Mouse (Mus musculus): ENCODE results near the gene Rnpep. TPM values are rescaled to one million over a fixed set of nuclear protein-coding genes. Genes with fewer than 3 reads are reported as not detected.

Rnpep gene
- polyA plus RNA-seq, 1 experiment from 2014 or later: 93.5 TPM

DNA sequence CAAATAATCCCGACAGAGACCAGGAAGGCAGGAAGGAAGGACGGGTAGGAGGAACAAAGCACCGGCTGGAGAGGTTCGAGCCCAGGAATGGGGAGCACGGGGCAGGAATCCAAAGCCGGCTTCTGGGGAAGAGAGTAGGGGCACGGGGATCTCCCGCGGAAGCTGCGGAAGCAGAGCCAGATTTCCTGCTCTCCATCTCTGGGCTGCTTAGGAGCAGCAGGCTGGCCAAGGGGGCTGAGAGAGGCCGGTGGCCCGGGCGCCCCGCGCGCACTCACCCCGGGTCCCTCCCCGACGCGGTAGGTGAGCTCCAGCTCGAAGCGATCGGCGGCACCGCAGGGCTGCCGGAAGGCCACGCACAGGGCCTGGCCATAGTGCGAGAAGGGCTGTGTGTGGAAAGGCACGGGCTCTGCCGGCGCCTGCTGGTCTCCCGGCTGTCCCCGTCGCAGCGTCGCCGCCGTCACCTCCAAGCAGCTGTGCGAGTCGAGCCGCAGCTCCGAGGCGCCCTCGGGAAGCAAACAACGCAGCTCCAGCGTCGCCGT, 528 bp downstream of the Rnpep start:
- Histone ChIP-seq H3K27me3 (no peaks in the 10 kb centered on the region), H3K27ac (peak overlapping the region; percentile 88), H3K9me3 (no peaks in the 10 kb centered on the region), H3K36me3 (peaks cover 8% of the 10 kb centered on the region; the same call in 1 of the 2 replicates), H3K9ac (peak overlapping the region; percentile 88), H3K4me2 (replicated peaks) (peak overlapping the region; percentile 83), H3K4me3 (peak overlapping the region; percentile 83), H3K4me1 (peaks cover 11% of the 10 kb centered on the region)
- ATAC-seq (ENCODE audit: insufficient number of reproducible peaks, insufficient read depth, low FRiP score, low TSS enrichment): peak; percentile 65
- WGBS: under 1% methylated on average over 48 of the region's 48 CpGs

DNA sequence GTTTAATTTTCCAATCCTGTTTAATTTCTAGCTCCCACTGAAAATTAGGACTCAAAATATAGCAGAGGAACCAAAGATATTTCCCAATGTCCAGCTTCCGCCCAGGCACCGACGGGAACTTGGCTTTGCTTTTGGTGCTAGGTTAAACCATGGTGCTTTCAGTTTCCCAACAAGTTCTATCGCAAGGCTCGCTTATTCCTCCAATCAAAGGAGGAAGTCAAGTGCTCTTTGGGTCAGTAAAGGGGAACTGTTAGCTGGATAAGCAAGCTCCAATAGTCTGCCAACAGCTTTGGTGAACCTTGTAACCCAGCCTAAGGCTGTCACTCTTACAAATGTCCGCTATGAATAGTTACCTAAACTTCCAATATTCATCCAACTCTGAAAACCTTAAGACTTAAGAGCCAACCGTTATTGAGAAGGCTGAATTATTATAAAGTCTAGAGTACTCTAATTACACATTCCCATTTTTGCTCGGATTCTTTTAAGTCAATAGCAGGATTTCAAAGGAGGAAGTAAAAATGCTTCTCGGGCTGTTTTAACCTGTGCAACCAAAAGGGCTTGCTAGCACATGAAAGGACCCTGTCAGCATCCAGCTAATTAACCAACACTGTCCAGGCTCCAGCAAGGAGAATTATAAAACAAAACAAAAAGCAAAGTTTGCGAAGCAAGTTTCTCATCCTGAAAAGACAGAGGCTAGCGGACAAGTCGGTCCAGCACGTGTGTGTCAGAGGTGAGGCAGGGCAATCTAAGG, 1.2 kb downstream of the Rnpep start:
- no peak for ATAC-seq (ENCODE audit: insufficient number of reproducible peaks, insufficient read depth, low FRiP score, low TSS enrichment)
- H3K4me3 ChIP-seq: peak overlapping the region; percentile 83
- H3K4me2 ChIP-seq (replicated peaks): peak overlapping the region; percentile 83
- peak overlapping the region; percentile 88; the same call in 1 of the 2 replicates for H3K27ac ChIP-seq
- peak overlapping the region; percentile 88 for H3K9ac ChIP-seq
- H3K36me3 ChIP-seq: peaks cover 14% of the 10 kb centered on the region; the same call in 1 of the 2 replicates
- H3K27me3 ChIP-seq: no peaks in the 10 kb centered on the region
- H3K9me3 ChIP-seq: no peaks in the 10 kb centered on the region
- H3K4me1 ChIP-seq: peaks cover 11% of the 10 kb centered on the region
- WGBS: 35% methylated on average over 13 of the region's 13 CpGs

DNA sequence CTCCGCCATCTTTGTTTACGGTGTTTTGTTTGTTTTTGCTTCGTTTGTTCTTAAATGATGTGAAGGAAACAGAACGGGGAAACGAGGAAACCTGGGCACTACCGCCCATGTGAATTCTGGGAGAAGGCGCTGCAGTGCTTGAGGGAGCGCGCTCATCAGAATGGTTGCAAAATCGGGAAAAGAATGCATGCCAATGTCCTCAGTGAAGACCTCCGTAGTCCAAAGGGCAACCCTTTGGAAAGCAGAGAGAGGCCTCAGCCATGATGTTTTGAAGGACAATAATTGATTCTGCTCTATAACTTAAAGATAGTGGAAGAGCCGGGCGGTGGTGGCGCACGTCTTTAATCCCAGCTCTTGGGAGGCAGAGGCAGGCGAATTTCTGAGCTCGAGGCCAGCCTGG, 2.0 kb downstream of the Rnpep start:
- no peak for ATAC-seq (ENCODE audit: insufficient number of reproducible peaks, insufficient read depth, low FRiP score, low TSS enrichment)
- Histone ChIP-seq H3K9me3 (no peaks in the 10 kb centered on the region), H3K4me1 (peaks cover 11% of the 10 kb centered on the region), H3K27me3 (no peaks in the 10 kb centered on the region), H3K4me3 (no peak overlapping the region), H3K9ac (no peak overlapping the region), H3K27ac (no peak overlapping the region), H3K36me3 (peaks cover 22% of the 10 kb centered on the region), H3K4me2 (replicated peaks) (no peak overlapping the region)
- WGBS: 93% methylated on average over 17 of the region's 17 CpGs

DNA sequence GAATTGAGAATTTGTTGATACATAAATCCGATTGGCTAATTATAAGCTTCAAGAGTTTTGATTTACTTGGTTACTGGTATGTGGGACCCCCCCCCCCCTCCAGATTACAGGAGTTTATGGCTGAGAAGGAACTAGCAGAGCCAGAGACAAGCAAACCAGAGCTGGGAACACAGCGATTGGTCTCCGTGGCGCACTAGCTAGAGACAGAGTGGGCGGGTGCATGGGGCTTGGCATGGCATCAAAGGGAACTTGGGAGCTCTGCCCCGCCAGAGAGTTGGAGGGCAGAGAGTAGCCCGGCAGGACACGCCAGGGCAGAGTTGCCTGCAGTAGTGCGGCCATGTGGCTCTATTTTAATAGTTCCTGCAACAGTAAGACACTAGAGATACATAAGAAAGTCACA, 3.2 kb downstream of the Rnpep start:
- 87% methylated on average over 9 of the region's 9 CpGs for WGBS
- H3K4me1 ChIP-seq: peaks cover 11% of the 10 kb centered on the region
- no peaks in the 10 kb centered on the region for H3K9me3 ChIP-seq
- peaks cover 33% of the 10 kb centered on the region for H3K36me3 ChIP-seq
- H3K9ac ChIP-seq: no peak overlapping the region
- H3K4me3 ChIP-seq: no peak overlapping the region
- no peak overlapping the region for H3K4me2 ChIP-seq (replicated peaks)
- ATAC-seq (ENCODE audit: insufficient number of reproducible peaks, insufficient read depth, low FRiP score, low TSS enrichment): no peak
- H3K27ac ChIP-seq: no peak overlapping the region
- no peaks in the 10 kb centered on the region for H3K27me3 ChIP-seq

DNA sequence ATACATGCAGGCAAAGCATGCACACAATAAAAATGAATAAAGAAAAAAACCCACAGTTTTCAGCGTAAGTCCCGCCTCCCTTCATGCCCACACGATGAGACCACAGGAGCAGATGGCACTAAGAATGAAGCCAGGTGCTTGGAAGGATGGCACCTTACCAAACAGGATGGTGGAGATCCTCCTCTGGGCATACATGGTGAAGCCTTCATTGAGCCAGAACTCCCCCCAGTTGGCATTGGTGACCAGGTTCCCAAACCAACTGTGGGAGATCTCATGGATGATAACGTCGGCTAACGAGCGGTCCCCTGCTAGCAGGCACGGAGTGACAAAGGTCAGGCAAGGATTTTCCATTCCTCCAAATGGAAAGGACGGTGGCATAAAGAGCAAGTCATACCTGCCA, 12.5 kb downstream of the Rnpep start:
- Histone ChIP-seq H3K36me3 (peaks cover 51% of the 10 kb centered on the region), H3K27me3 (no peaks in the 10 kb centered on the region), H3K9ac (no peak overlapping the region), H3K4me3 (no peak overlapping the region), H3K27ac (no peak overlapping the region), H3K4me1 (no peaks in the 10 kb centered on the region), H3K4me2 (replicated peaks) (no peak overlapping the region), H3K9me3 (no peaks in the 10 kb centered on the region)
- no peak for ATAC-seq (ENCODE audit: insufficient number of reproducible peaks, insufficient read depth, low FRiP score, low TSS enrichment)
- 85% methylated on average over 9 of the region's 9 CpGs for WGBS

DNA sequence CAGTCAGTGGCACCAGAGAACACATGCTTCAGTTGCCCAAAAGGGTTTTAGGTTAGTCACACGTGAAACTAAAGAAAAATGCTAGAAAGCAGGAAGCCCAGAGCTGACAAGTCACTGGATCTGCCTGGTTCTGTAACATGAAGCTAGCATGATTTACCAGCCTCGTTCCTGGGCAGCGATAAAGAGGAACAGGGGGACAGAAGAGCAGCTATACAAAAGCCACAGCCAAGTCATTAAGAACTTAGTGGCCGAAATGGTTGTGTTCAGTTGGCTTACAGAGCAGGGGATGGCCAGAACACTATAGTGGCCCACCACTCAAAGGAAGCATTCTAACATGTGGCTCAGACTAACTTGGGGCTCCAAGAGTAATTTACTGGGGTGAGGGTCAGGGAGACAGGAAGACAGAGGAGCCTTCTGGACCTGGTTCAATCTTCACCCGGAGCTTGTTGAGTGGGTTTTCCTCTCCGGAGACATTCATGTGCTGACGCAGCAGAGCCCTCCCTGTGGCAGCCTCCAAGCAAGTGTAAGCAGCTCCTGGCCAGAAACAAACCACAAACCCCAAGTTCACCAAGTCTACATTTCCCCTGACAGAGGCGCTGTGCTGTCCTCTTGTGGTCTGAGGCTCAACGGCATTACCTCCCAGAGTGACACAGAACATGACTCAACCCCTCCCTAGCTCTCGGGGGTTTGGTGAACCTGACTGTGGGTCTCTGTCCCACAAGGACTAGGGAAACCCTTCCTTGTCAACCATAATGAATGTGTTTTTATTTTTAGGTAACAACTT, 16.0 kb downstream of the Rnpep start:
- 82% methylated on average over 10 of the region's 10 CpGs for WGBS
- Histone ChIP-seq H3K9ac (no peak overlapping the region), H3K27ac (no peak overlapping the region), H3K4me3 (no peak overlapping the region), H3K9me3 (no peaks in the 10 kb centered on the region), H3K36me3 (peaks cover 65% of the 10 kb centered on the region), H3K4me1 (no peaks in the 10 kb centered on the region), H3K4me2 (replicated peaks) (no peak overlapping the region), H3K27me3 (no peaks in the 10 kb centered on the region)
- ATAC-seq (ENCODE audit: insufficient number of reproducible peaks, insufficient read depth, low FRiP score, low TSS enrichment): no peak

DNA sequence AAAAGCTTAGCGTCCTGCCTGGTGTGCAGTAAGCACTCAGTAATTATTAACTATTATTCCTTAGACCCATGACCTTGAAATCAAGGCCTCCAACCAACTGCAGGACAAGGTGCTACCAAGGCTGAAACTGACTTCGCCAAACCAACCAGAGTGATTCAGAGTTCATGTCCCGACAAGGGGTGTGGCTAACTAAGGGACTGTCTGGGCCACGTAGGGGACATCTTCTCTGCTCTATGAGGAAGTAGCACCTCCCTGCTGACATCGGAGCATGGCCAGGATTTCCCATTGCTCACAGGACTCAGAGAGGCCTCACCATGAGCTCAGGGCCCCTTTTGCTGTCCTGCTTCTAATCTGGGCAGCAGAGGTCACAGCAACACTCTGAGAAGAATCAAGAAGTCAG, 18.1 kb downstream of the Rnpep start:
- no peaks in the 10 kb centered on the region for H3K27me3 ChIP-seq
- H3K27ac ChIP-seq: no peak overlapping the region
- peaks cover 66% of the 10 kb centered on the region for H3K36me3 ChIP-seq
- WGBS: 88% methylated on average over 5 of the region's 5 CpGs
- H3K4me3 ChIP-seq: no peak overlapping the region
- no peaks in the 10 kb centered on the region for H3K4me1 ChIP-seq
- no peaks in the 10 kb centered on the region for H3K9me3 ChIP-seq
- ATAC-seq (ENCODE audit: insufficient number of reproducible peaks, insufficient read depth, low FRiP score, low TSS enrichment): no peak
- no peak overlapping the region for H3K4me2 ChIP-seq (replicated peaks)
- no peak overlapping the region for H3K9ac ChIP-seq

DNA sequence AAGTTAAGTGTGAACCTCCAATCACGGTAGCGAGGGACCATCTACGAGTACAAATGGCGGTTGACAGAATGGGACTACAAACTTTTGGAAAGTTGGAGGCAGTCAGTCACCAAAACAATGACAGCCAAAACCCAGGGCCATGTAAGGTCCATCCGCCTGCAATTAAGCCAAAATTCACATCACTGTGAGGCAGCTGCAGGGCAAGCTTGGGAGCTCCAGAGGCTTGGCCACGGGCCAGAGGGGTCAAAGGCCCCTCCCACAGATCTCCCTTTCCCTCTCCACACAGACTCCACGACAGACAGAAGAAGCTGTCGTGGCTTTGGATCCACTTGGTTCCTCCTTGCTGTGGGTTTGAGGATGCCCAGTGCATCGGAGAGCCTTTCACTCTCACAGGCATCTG, 20.6 kb downstream of the Rnpep start:
- WGBS: 83% methylated on average over 9 of the region's 9 CpGs
- no peak overlapping the region for H3K9ac ChIP-seq
- H3K27me3 ChIP-seq: no peaks in the 10 kb centered on the region
- H3K4me1 ChIP-seq: peaks cover 5% of the 10 kb centered on the region
- peaks cover 60% of the 10 kb centered on the region for H3K36me3 ChIP-seq
- no peaks in the 10 kb centered on the region for H3K9me3 ChIP-seq
- ATAC-seq (ENCODE audit: insufficient number of reproducible peaks, insufficient read depth, low FRiP score, low TSS enrichment): no peak
- no peak overlapping the region for H3K4me2 ChIP-seq (replicated peaks)
- no peak overlapping the region for H3K4me3 ChIP-seq
- H3K27ac ChIP-seq: no peak overlapping the region

DNA sequence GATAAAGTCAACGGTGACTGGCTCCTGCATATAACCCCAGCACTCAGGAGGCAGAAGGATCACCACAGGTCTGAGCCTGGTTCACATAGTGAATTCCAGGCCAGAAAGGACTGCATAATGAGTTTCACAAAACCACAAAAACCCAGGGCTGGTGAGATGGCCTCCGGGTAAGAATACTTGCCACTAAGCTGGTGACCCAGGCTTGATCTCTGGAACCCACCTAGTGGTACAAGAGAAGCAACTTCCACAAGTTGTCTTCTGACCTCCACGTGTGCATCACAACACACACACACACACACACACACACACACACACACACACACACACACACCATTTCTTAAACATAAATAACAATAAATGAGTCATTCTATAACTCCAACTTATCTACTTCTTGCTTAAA, 21.6 kb downstream of the Rnpep start:
- H3K27ac ChIP-seq: no peak overlapping the region
- no peak overlapping the region for H3K4me2 ChIP-seq (replicated peaks)
- WGBS: 83% methylated on average over 3 of the region's 3 CpGs
- H3K9ac ChIP-seq: no peak overlapping the region
- peaks cover 7% of the 10 kb centered on the region for H3K4me1 ChIP-seq
- no peaks in the 10 kb centered on the region for H3K9me3 ChIP-seq
- H3K4me3 ChIP-seq: no peak overlapping the region
- no peaks in the 10 kb centered on the region for H3K27me3 ChIP-seq
- peaks cover 51% of the 10 kb centered on the region for H3K36me3 ChIP-seq
- no peak for ATAC-seq (ENCODE audit: insufficient number of reproducible peaks, insufficient read depth, low FRiP score, low TSS enrichment)

DNA sequence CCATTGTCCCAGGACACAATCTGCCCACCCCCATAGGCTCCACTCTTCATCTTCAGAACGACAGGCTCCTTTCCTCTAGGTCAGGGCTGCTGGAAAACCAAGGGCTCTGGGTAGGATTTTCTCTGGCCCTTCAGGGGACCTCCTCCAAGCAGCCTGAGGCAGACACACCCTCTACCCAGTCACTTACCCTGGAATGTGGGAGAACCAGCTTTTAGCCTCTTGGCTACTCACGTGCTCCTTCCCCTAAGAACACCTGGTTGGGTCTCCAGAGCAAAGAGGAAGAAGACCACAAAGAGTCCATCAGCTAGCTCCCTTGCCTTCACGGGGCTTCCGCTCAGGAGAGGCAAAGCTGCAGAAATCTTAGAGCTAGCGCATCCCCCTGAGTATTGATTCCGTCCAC, 23.0 kb downstream of the Rnpep start:
- Histone ChIP-seq H3K9ac (no peak overlapping the region), H3K4me2 (replicated peaks) (no peak overlapping the region), H3K4me3 (no peak overlapping the region), H3K4me1 (peaks cover 7% of the 10 kb centered on the region), H3K27ac (no peak overlapping the region), H3K27me3 (no peaks in the 10 kb centered on the region), H3K9me3 (no peaks in the 10 kb centered on the region), H3K36me3 (peaks cover 38% of the 10 kb centered on the region)
- WGBS: 61% methylated on average over 6 of the region's 6 CpGs
- no peak for ATAC-seq (ENCODE audit: insufficient number of reproducible peaks, insufficient read depth, low FRiP score, low TSS enrichment)

DNA sequence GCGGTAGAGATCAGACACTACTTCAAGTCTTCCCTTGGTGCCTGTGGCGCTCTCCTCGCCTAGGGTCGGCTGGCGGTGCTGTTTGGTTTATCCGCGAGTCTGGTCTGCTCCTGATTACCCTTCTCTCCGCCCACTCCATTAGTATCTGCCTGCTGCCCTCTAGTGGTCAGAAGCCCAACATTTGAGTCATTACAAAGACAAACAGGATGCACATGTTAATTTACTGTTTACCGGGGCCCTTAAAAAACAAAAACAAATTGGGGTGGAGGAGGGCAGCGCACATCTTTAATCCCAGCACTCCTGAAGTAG, 24.8 kb downstream of the Rnpep start:
- WGBS: 1% methylated on average over 10 of the region's 10 CpGs
- peak; percentile 76 for ATAC-seq (ENCODE audit: insufficient number of reproducible peaks, insufficient read depth, low FRiP score, low TSS enrichment)
- Histone ChIP-seq H3K4me3 (peak overlapping the region; percentile 20), H3K27me3 (no peaks in the 10 kb centered on the region), H3K9me3 (no peaks in the 10 kb centered on the region), H3K36me3 (peaks cover 24% of the 10 kb centered on the region), H3K4me2 (replicated peaks) (peak overlapping the region; percentile 48), H3K27ac (peak overlapping the region; percentile 83), H3K4me1 (peaks cover 7% of the 10 kb centered on the region), H3K9ac (peak overlapping the region; percentile 42; the same call in 1 of the 2 replicates)
